Mouse (Mus musculus) granulocyte monocyte progenitor cell, adult 5-6 weeks (primary cell): ENCODE measurements at regions not wholly inside any gene's neighbourhood (a gene's known extent, or its start where the extent isn't known, plus 50 kb on each side); places are given as distances from the start of the nearest gene placed in this dataset.
"Not testable (repeated sequence)": the region's sequence is repeated elsewhere in the genome, so short reads cannot be mapped to it uniquely, and the experiment has no call there.

Experiments
- ATAC-seq: replicated peaks from 2 replicates; pipeline ENCODE4 v1.8.0; 2016; ENCODE audit warnings: mild to moderate bottlenecking, moderate TSS enrichment, inconsistent platforms; ENCODE audit not compliant: poor library complexity, severe bottlenecking

- ATAC-seq = no peak
Measured at GRCm38 (mm10) chr12:36923558-36923957, 184.8 kb upstream of the Meox2 start.

GRCm38 (mm10) chr12:36926225-36926624 is 182.1 kb upstream of the Meox2 start:
- ATAC-seq = peak; percentile 82

GRCm38 (mm10) chr12:36933118-36933610 is 175.2 kb upstream of the Meox2 start:
- 0 out of 2 replicates have a peak, but pooled peaks have one; percentile 35 for ATAC-seq

GRCm38 (mm10) chr12:36943903-36944302 is 164.4 kb upstream of the Meox2 start:
- ATAC-seq = no peak

- ATAC-seq = no peak
Measured at GRCm38 (mm10) chr12:36945964-36946363, 162.4 kb upstream of the Meox2 start.

GRCm38 (mm10) chr12:36947902-36948301 is 160.4 kb upstream of the Meox2 start:
- no peak for ATAC-seq

GRCm38 (mm10) chr12:36949096-36949738 is 159.1 kb upstream of the Meox2 start:
- ATAC-seq = no peak

- ATAC-seq = no peak
Measured at GRCm38 (mm10) chr12:36974432-36975094, 133.8 kb upstream of the Meox2 start.

- no peak for ATAC-seq
Measured at GRCm38 (mm10) chr12:36977141-36977540, 131.2 kb upstream of the Meox2 start.

GRCm38 (mm10) chr12:36991135-36991534 is 117.2 kb upstream of the Meox2 start:
- no peak for ATAC-seq

GRCm38 (mm10) chr12:36991970-36992369 is 116.4 kb upstream of the Meox2 start:
- ATAC-seq = no peak

- no peak for ATAC-seq
Measured at GRCm38 (mm10) chr12:37001401-37001800, 106.9 kb upstream of the Meox2 start.

- ATAC-seq = no peak
Measured at GRCm38 (mm10) chr12:37005262-37005661, 103.1 kb upstream of the Meox2 start.

- no peak for ATAC-seq
Measured at GRCm38 (mm10) chr12:37010306-37010705, 98.0 kb upstream of the Meox2 start.

- ATAC-seq = no peak
Measured at GRCm38 (mm10) chr12:37014401-37014800, 93.9 kb upstream of the Meox2 start.

- not testable (repeated sequence) for ATAC-seq
Measured at GRCm38 (mm10) chr12:37014945-37015344, 93.4 kb upstream of the Meox2 start.

- no peak for ATAC-seq
Measured at GRCm38 (mm10) chr12:37015474-37016248, 92.7 kb upstream of the Meox2 start.

- ATAC-seq = no peak
Measured at GRCm38 (mm10) chr12:37047191-37047590, 61.1 kb upstream of the Meox2 start.

GRCm38 (mm10) chr12:37050596-37050995 is 57.7 kb upstream of the Meox2 start:
- ATAC-seq = no peak

GRCm38 (mm10) chr12:37057411-37057810 is 50.9 kb upstream of the Meox2 start:
- ATAC-seq = no peak
